Mouse (Mus musculus): ENCODE data around the gene Nle1.

DNA sequence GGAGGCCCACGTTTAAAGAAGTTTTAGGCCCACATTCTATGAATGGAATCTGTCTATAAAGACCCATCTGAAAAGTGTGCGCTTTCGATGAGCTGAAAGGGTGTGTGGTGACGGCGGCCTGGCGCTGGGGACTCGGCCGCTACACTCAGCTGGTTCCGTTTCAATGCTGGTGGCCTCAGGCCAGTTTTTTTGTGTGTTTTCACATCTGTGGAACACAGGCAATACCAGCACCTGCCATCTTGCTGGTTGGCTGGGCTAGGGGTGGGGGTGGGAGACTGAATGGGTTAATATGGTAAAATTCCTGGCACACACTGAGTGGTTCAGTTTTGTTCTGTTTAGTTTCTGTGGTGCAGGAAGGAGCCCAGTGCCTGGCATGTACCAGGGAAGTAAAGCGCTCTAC is 52.2 kb downstream of the Nle1 start:
- TF ChIP-seq POLR2A (IDR thresholded peaks at IDR 0.05; ENCODE audit: borderline replicate concordance, low read depth, low read length) (no peak), CTCF (IDR thresholded peaks at IDR 0.05; ENCODE audit: low read depth, low read length) (no peak)

Data from bone marrow macrophage, adult 2 months (primary cell).